Mouse (Mus musculus): ENCODE data around the gene Abhd10. TPM values are rescaled to one million over a fixed set of nuclear protein-coding genes. Genes with fewer than 3 reads are reported as not detected.

Abhd10 gene
- total RNA-seq (2014; rRNA removed) = 22.9 and 27.4 TPM in 2 replicates
- 24.7 and 33.4 TPM in 2 replicates for polyA plus RNA-seq (2015; fragmentation: Nextera tagmentation; extraction: Ambion mirVana)

DNA sequence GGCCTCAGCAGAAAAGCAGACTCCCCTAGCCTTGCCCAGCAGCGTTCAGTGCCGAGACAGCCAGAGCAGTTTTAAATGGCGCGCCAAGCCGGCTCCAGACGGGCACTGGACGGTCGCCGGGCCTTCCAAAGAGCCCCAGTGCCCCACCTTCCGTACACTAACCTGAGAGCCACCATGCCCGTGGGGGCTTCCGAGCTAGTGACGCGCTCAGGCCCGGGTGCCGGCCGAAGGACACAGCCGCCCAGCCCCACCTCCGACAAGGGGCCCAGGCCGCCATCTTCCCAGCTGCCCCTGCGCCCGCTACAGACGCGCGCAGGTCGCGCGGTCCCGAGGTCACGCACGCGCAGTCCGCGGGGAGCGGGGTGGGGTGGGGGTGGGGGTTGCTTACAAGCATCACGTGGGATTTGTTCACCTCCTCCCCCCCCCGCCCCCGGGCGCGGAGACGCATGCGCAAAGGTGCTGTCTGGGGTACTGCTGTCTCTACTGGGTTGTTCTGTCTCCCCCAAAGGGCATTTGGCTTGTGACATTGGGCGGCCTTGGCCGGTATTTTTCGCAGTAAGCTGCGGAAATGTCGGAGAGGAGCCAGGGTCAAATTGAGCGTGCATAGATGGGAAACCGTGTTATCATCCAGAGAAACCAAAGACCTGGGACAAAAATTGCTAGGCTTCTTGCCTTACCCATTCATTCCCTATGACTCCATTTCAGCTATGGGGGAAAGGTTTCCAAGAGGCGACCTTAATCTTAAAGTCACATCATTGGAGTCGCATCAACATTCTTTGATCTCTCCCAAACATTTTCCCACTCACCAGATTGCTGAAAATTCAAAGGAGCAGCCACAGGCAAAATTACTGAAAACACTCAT, at the start of gene Abhd10:
Abhd10 (minus strand) TSS at position 341 of the 862 bp plus-strand sequence.
- no peak for TF ChIP-seq CTCF (IDR thresholded peaks at IDR 0.05; ENCODE audit: low read depth)
- Histone ChIP-seq H3K4me3 (ENCODE audit: low read depth, low read length) (peak within 1 kb of the TSS; percentile 82), H3K27me3 (ENCODE audit: insufficient read depth, low read length) (no peaks in the 10 kb centered on the region), H3K4me2 (ENCODE audit: low read depth) (peak within 1 kb of the TSS; percentile 55), H3K36me3 (ENCODE audit: insufficient read depth) (no peaks in the 10 kb centered on the region), H3K27ac (ENCODE audit: low read depth, low read length) (peak within 1 kb of the TSS; percentile 94), H3K4me1 (ENCODE audit: insufficient read depth) (no peaks in the 10 kb centered on the region), H3K9ac (peak within 1 kb of the TSS; percentile 96), H3K9me3 (ENCODE audit: low read length) (no peaks in the 10 kb centered on the region)
- WGBS = under 1% methylated on average over 51 of the region's 51 CpGs
- ATAC-seq = peak; percentile 98
- peak; percentile 98 for DNase-seq

- 61% methylated on average over 5 of the region's 5 CpGs for WGBS
- Histone ChIP-seq H3K4me2 (ENCODE audit: low read depth) (no peak overlapping the region), H3K9me3 (ENCODE audit: low read length) (no peaks in the 10 kb centered on the region), H3K27me3 (ENCODE audit: insufficient read depth, low read length) (no peaks in the 10 kb centered on the region), H3K4me1 (ENCODE audit: insufficient read depth) (no peaks in the 10 kb centered on the region), H3K9ac (no peak overlapping the region), H3K36me3 (ENCODE audit: insufficient read depth) (no peaks in the 10 kb centered on the region), H3K27ac (ENCODE audit: low read depth, low read length) (no peak overlapping the region), H3K4me3 (ENCODE audit: low read depth, low read length) (no peak overlapping the region)
- DNase-seq (no peak), ATAC-seq (no peak)
- no peak for TF ChIP-seq CTCF (IDR thresholded peaks at IDR 0.05; ENCODE audit: low read depth)
Observed at GRCm38 (mm10) chr16:45791286-45791685, 48.5 kb upstream of the Abhd10 start.

DNA sequence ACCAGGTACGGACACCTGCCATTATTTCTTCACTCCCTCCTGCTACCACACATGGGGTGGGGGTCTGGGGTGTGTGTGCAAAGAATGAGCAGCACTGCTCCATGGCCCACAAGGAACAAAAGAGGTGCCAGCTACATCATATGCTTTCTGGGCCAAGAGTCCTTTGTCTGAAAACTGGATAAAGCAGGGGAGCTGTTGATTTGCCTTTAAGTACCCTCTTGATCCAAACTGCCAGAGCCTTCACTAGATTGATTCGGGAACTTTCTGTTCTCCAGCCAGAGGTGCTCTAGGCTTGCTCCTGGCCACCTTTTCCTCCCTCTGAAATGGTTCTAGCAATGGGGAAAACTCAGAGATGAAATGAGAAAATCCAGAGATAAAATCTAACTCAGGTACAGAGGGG, 46.6 kb upstream of the Abhd10 start:
- DNase-seq = no peak
- H3K4me2 ChIP-seq (ENCODE audit: low read depth) = no peak overlapping the region
- no peak overlapping the region for H3K4me3 ChIP-seq (ENCODE audit: low read depth, low read length)
- TF ChIP-seq CTCF (IDR thresholded peaks at IDR 0.05; ENCODE audit: low read depth) = no peak
- H3K27ac ChIP-seq (ENCODE audit: low read depth, low read length) = no peak overlapping the region
- no peaks in the 10 kb centered on the region for H3K9me3 ChIP-seq (ENCODE audit: low read length)
- H3K27me3 ChIP-seq (ENCODE audit: insufficient read depth, low read length) = no peaks in the 10 kb centered on the region
- WGBS = 73% methylated on average over 2 of the region's 2 CpGs
- ATAC-seq = no peak
- H3K9ac ChIP-seq = no peak overlapping the region
- H3K36me3 ChIP-seq (ENCODE audit: insufficient read depth) = no peaks in the 10 kb centered on the region
- H3K4me1 ChIP-seq (ENCODE audit: insufficient read depth) = no peaks in the 10 kb centered on the region

DNA sequence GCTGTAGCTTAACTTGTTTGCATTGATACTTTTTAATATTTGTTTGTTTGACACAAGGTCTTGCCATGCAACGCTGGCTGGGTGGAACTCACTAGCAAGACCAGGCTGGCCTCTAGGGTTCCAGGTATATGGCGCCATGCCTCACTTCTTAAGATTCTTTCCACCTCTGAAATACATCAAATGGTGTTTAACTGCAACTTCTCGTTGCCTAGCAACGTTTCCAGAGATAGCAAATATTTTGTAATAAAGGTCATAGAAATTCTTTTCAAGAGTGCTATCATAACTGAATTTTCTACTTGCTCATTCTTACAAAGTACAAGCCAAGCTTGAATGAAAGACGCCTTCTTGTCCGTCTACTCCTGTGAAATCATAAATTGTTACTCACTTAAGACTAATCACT, 44.9 kb upstream of the Abhd10 start:
- no peak for TF ChIP-seq CTCF (IDR thresholded peaks at IDR 0.05; ENCODE audit: low read depth)
- H3K9ac ChIP-seq = no peak overlapping the region
- no peaks in the 10 kb centered on the region for H3K27me3 ChIP-seq (ENCODE audit: insufficient read depth, low read length)
- WGBS = 91% methylated on average over 6 of the region's 6 CpGs
- no peaks in the 10 kb centered on the region for H3K4me1 ChIP-seq (ENCODE audit: insufficient read depth)
- no peak for DNase-seq
- no peaks in the 10 kb centered on the region for H3K9me3 ChIP-seq (ENCODE audit: low read length)
- no peak for ATAC-seq
- no peak overlapping the region for H3K4me2 ChIP-seq (ENCODE audit: low read depth)
- H3K4me3 ChIP-seq (ENCODE audit: low read depth, low read length) = no peak overlapping the region
- H3K27ac ChIP-seq (ENCODE audit: low read depth, low read length) = no peak overlapping the region
- H3K36me3 ChIP-seq (ENCODE audit: insufficient read depth) = no peaks in the 10 kb centered on the region

DNA sequence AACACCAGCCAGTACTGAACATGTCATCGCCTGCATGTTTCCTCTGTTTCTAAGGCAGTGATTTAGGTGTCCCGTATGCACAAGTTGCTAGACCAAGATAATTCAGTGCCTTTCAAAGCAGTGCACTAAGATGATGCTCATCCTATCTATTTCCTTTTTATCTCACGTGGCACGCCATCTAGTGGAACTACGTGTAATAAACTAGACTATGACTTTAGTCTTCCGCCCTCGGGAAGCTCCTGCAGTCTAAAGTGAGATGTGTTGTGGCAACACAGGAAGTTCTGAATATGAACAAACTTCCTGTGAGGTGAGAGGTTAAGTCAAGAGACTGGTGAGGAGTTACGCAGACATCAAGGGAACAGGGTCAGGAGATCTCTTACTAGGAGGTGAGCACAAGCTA, 43.9 kb upstream of the Abhd10 start:
- WGBS = 41% methylated on average over 8 of the region's 8 CpGs
- Histone ChIP-seq H3K27ac (ENCODE audit: low read depth, low read length) (no peak overlapping the region), H3K9me3 (ENCODE audit: low read length) (no peaks in the 10 kb centered on the region), H3K4me2 (ENCODE audit: low read depth) (no peak overlapping the region), H3K9ac (no peak overlapping the region), H3K27me3 (ENCODE audit: insufficient read depth, low read length) (no peaks in the 10 kb centered on the region), H3K4me3 (ENCODE audit: low read depth, low read length) (no peak overlapping the region), H3K36me3 (ENCODE audit: insufficient read depth) (no peaks in the 10 kb centered on the region), H3K4me1 (ENCODE audit: insufficient read depth) (no peaks in the 10 kb centered on the region)
- TF ChIP-seq CTCF (IDR thresholded peaks at IDR 0.05; ENCODE audit: low read depth) = peak; percentile 49
- no peak for DNase-seq
- ATAC-seq = no peak

DNA sequence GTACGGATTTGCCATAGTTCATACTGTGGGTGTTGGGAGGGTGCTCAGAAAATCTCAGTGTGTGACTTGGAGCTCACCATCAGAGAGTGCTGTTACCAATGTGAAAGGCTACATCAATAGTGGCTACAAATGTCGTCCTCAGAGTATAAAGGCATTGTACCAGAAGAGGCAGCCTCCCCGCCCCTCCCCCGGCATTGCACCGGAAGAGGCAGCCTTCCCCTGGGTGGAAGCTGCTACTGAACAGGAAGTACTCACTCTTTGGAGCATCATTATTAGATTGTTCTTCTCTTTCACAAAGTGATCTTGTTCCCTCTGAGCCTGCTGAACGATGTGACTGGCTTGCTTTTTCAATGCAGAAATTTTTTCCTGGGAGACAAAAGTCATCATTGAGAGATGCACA, 37.2 kb upstream of the Abhd10 start:
- no peak overlapping the region for H3K4me3 ChIP-seq (ENCODE audit: low read depth, low read length)
- H3K27me3 ChIP-seq (ENCODE audit: insufficient read depth, low read length) = no peaks in the 10 kb centered on the region
- H3K9me3 ChIP-seq (ENCODE audit: low read length) = no peaks in the 10 kb centered on the region
- TF ChIP-seq CTCF (IDR thresholded peaks at IDR 0.05; ENCODE audit: low read depth) = no peak
- H3K27ac ChIP-seq (ENCODE audit: low read depth, low read length) = no peak overlapping the region
- no peak for DNase-seq
- H3K36me3 ChIP-seq (ENCODE audit: insufficient read depth) = no peaks in the 10 kb centered on the region
- no peak overlapping the region for H3K9ac ChIP-seq
- 71% methylated on average over 6 of the region's 6 CpGs for WGBS
- H3K4me2 ChIP-seq (ENCODE audit: low read depth) = no peak overlapping the region
- H3K4me1 ChIP-seq (ENCODE audit: insufficient read depth) = no peaks in the 10 kb centered on the region
- ATAC-seq = no peak

GRCm38 (mm10) chr16:45774813-45775212, 32.1 kb upstream of the Abhd10 start:
- 79% methylated on average over 5 of the region's 5 CpGs for WGBS
- Histone ChIP-seq H3K9ac (no peak overlapping the region), H3K27me3 (ENCODE audit: insufficient read depth, low read length) (no peaks in the 10 kb centered on the region), H3K4me3 (ENCODE audit: low read depth, low read length) (no peak overlapping the region), H3K4me1 (ENCODE audit: insufficient read depth) (no peaks in the 10 kb centered on the region), H3K4me2 (ENCODE audit: low read depth) (no peak overlapping the region), H3K36me3 (ENCODE audit: insufficient read depth) (no peaks in the 10 kb centered on the region), H3K27ac (ENCODE audit: low read depth, low read length) (no peak overlapping the region), H3K9me3 (ENCODE audit: low read length) (no peaks in the 10 kb centered on the region)
- DNase-seq (no peak), ATAC-seq (no peak)
- TF ChIP-seq CTCF (IDR thresholded peaks at IDR 0.05; ENCODE audit: low read depth) = no peak
